Mouse (Mus musculus): ENCODE measurements at regions not wholly inside any gene's neighbourhood (a gene's known extent, or its start where the extent isn't known, plus 50 kb on each side); places are given as distances from the start of the nearest gene placed in this dataset.

- in situ Hi-C loops (cut with MboI; ENCODE audit: low sequenced_read_pairs), result no loop called here
These were observed 77.6 kb downstream of the Zfp36l2 start for GRCm38 (mm10) chr17:84110000-84110695.

DNA sequence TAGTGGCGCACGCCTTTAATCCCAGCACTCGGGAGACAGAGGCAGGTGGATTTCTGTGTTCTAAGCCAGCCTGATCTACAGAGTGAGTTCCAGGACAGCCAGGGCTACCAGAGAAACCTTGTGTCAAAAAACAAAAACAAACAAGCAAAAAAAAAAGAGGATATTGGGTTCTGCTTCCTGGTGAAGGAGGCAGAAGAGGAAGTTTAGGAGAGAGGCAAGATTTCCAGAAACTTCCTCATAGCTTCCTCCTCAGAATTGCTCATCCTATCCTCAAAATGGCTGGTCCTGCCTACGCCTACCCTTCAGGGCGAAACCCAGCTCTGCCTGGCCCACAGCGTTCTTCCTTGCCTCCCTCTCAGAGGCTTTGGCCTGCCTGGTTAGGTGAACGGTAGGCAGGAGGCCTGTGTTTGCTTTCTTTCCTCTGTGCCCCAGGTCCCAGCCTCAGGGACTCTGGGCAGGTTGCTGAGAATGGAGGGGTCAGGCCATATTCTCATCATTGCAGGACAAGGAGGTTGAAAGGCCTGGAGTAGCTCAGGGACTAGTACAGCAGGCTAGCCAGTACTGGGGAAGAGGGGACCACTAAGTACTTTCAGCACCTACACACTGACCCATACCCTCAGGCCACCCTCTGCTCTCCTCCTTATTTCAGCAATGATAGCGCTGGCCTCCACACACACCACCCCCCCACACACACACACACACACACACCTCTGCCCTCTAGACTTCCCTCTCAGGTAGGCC lies 79.6 kb downstream of the Zfp36l2 start:
- in situ Hi-C loops (cut with MboI; ENCODE audit: low sequenced_read_pairs), result no loop called here

DNA sequence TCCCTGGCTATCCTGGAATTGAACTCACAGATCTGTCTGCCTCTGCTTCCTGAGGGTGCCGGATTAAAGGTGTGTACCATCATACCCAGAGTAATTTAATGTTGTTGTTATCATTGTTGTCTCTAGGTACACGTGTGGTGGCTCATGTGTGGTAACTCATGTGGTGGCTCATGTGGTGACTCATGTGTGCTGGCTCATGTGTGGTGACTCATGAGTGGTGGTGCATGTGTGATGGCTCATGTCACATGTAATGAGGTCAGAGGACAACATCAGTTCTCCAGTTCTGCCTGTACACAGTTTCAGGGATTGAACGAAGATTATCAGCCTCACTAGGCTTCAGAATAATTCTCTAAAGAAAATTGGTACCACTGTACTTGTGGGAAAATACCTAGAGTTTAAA lies 80.2 kb downstream of the Zfp36l2 start:
- in situ Hi-C loops (cut with MboI; ENCODE audit: low sequenced_read_pairs), result no loop called here

GRCm38 (mm10) chr17:84104242-84104641 lies 83.5 kb downstream of the Zfp36l2 start:
- in situ Hi-C loops (cut with MboI; ENCODE audit: low sequenced_read_pairs), result no loop called here

- in situ Hi-C loops (cut with MboI; ENCODE audit: low sequenced_read_pairs), result no loop called here
These were observed 84.4 kb downstream of the Zfp36l2 start for GRCm38 (mm10) chr17:84103344-84103743.

DNA sequence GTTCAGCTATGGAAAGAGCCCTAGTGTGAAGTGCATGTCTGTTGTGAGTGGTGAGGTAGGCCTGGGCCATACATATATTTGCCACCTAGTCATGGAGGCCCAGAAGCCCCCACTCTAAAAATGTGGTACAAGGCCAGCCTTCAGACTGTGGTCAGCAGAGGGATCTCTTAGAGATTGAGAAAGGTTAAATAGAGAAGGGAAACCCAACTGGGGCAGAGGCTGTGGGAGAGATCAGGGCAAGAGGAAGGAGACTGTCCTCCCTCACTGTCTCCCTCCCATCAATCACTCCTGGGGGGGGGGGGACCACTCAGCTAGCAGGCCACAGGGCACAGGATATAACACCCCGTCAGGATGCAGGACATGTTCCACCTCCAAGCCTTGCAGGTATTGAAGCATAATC lies 86.1 kb downstream of the Zfp36l2 start:
- in situ Hi-C loops (cut with MboI; ENCODE audit: low sequenced_read_pairs), result no loop called here

DNA sequence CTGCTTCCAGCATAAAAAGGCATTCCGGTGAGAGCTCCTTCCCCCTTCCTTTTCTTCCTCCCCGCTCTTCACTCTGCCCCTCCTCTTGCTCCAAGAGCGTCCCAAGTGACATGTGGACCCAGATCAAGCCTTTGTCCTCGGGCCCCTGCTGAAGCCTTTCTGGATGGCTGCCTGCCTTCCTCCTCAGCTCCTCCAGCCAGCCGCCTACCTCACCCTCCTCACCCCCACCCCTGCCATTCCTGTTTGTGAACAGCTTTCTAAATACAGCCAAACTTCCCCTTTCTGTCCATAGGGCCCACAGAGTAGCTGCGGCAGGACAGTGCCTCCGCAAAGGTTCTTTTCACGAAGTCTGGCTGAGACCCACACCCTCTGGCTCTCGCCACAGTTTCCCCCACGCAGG lies 87.2 kb downstream of the Zfp36l2 start:
- in situ Hi-C loops (cut with MboI; ENCODE audit: low sequenced_read_pairs), result no loop called here

DNA sequence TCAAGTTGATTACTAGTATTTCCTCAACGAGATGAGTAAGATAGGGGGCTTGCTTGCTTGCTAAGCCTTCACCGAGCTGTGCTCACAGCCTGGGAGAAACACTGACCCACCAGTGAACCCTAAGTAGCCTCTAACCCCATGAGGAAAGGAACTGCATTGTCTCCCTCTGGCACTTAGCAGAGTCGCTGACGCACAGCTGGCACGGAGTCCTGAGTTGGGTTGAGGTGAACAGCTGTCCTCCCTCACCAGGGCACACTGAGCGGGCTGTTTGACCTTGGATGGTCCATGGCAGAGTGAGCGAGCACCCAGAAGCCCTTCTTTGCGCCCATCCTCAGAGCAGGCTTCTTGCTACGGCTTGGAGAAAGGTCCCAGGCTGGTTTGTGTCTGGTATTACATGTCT lies 88.0 kb downstream of the Zfp36l2 start:
- in situ Hi-C loops (cut with MboI; ENCODE audit: low sequenced_read_pairs), result no loop called here

GRCm38 (mm10) chr17:84097871-84098430 lies 89.8 kb downstream of the Zfp36l2 start:
- in situ Hi-C loops (cut with MboI; ENCODE audit: low sequenced_read_pairs), result no loop called here

GRCm38 (mm10) chr17:84097286-84097685 lies 90.5 kb downstream of the Zfp36l2 start:
- in situ Hi-C loops (cut with MboI; ENCODE audit: low sequenced_read_pairs), result no loop called here

GRCm38 (mm10) chr17:84096345-84097260 lies 91.1 kb downstream of the Zfp36l2 start:
- in situ Hi-C loops (cut with MboI; ENCODE audit: low sequenced_read_pairs), result no loop called here

- in situ Hi-C loops (cut with MboI; ENCODE audit: low sequenced_read_pairs), result no loop called here
These were observed 91.9 kb downstream of the Zfp36l2 start for GRCm38 (mm10) chr17:84095829-84096228.

- in situ Hi-C loops (cut with MboI; ENCODE audit: low sequenced_read_pairs), result no loop called here
These were observed 92.7 kb downstream of the Zfp36l2 start for GRCm38 (mm10) chr17:84095089-84095488.

DNA sequence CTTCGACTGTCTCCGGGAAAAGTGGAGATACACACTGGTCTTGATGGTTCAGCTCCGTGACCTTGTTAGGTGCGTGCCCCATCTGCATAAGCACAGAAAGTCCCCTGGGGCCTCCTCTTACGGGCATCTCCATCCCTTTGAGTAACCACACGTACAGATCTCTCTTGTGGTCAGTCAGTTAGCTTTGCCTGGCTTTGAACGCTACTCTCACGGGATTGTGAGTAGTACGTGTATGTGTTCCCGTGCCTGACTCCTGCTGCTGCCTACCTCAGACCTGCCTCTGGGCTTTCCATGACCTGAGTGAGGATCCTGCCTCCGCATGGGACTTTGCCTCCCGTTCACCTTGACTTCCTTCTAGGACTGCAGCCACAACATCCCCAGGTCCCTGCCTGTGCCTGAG lies 101.4 kb downstream of the Zfp36l2 start:
- in situ Hi-C loops (cut with MboI; ENCODE audit: low sequenced_read_pairs), result no loop called here

DNA sequence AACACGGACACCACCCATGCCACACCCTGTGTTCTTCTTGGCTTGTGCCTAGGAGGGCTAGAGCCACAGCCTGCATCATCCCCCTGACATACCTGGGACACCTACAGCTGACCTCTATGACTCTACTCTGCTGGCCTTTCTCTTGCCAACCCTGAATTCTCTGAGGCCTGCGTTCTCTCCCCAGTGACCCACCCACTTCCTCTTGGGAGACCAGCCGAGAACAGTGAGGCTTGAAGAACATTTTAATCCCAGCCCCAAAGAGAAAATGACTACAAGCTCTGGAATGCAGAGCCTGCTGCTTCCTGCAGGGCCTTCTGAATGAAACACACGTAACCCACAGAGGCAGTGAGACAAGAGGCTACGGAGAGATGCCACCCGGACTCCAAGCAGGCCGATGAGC lies 102.0 kb downstream of the Zfp36l2 start:
- in situ Hi-C loops (cut with MboI; ENCODE audit: low sequenced_read_pairs), result no loop called here

- in situ Hi-C loops (cut with MboI; ENCODE audit: low sequenced_read_pairs), result no loop called here
These were observed 102.5 kb downstream of the Zfp36l2 start for GRCm38 (mm10) chr17:84085232-84085631.

- in situ Hi-C loops (cut with MboI; ENCODE audit: low sequenced_read_pairs), result no loop called here
These were observed 104.2 kb downstream of the Zfp36l2 start for GRCm38 (mm10) chr17:84083307-84084263.

- in situ Hi-C loops (cut with MboI; ENCODE audit: low sequenced_read_pairs), result no loop called here
These were observed 105.2 kb downstream of the Zfp36l2 start for GRCm38 (mm10) chr17:84082571-84082970.

DNA sequence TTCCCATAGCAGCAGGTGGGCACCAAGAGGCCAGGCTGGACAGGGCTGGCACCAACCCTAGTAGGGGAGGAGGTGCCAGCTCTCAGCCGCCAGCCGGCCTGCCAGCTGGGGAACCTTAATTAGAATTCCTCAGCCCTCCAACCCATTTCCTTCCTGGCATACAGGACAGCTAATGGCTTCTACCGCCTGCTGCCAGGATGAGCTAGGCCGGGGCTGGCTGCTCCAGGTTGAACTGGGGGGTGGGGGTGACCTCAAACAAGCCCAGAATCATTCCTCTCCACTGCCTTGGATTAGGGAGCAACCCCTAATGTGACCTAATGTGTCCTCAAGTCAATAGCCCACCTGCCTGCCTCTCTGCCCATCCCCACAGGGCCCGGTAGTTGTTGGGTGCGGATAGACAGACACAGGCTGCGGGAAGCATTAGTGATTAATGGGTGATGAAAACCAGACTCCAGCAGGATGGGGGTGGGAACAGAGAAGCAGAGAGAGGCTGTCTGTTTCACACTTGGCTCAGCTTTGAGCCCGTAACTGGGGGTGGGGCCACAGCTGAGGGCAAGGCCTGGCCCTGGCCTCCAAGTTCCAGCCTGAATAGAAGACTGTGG lies 105.9 kb downstream of the Zfp36l2 start:
- in situ Hi-C loops (cut with MboI; ENCODE audit: low sequenced_read_pairs), result no loop called here

Data from CH12F3 (cell line).